Mouse (Mus musculus): ENCODE data around the gene Speg. TPM values are rescaled to one million over a fixed set of nuclear protein-coding genes. Genes with fewer than 3 reads are reported as not detected.

The Speg gene
- polyA plus RNA-seq, 1 experiment from 2014 or later: 15.9 TPM

- no peaks in the 10 kb centered on the region for H3K9me3 ChIP-seq
Observed at GRCm38 (mm10) chr1:75480735-75481134, 105.6 kb downstream of the Speg start.

More at GRCm38 (mm10) chr1:75480735-75481134, 105.6 kb downstream of the Speg start:
- no peak for ATAC-seq (ENCODE audit: low FRiP score)
- H3K4me3 ChIP-seq: peak overlapping the region; percentile 90
- H3K27me3 ChIP-seq: peaks cover 49% of the 10 kb centered on the region
- peaks cover 61% of the 10 kb centered on the region for H3K4me1 ChIP-seq (replicated peaks)
- H3K4me2 ChIP-seq: peak overlapping the region; percentile 86
- H3K9ac ChIP-seq: peak overlapping the region; percentile 94
- WGBS: 89% methylated on average over 7 of the region's 7 CpGs
- peaks cover 48% of the 10 kb centered on the region for H3K36me3 ChIP-seq
- H3K27ac ChIP-seq: no peak overlapping the region

Other genes starting within 250 kb of the Speg start
- gene Slc23a3, start 241.4 kb upstream of the Speg start, polyA plus RNA-seq (2015; fragmentation: Nextera tagmentation; extraction: Ambion mirVana): 0.09 TPM in 1 of 2 replicates, not detected in the other
- gene Cnppd1, start 232.6 kb upstream of the Speg start, polyA plus RNA-seq (2015; fragmentation: Nextera tagmentation; extraction: Ambion mirVana): 60.0 and 66.0 TPM in 2 replicates
- 106 and 114 TPM in 2 replicates for gene Retreg2, start 232.5 kb upstream of the Speg start, polyA plus RNA-seq (2015; fragmentation: Nextera tagmentation; extraction: Ambion mirVana)
- 40.8 and 43.2 TPM in 2 replicates for gene Zfand2b, start 206.7 kb upstream of the Speg start, polyA plus RNA-seq (2015; fragmentation: Nextera tagmentation; extraction: Ambion mirVana)
- gene Abcb6, start 194.9 kb upstream of the Speg start, polyA plus RNA-seq (2015; fragmentation: Nextera tagmentation; extraction: Ambion mirVana): 38.4 and 40.3 TPM in 2 replicates
- 23.4 and 24.5 TPM in 2 replicates for gene Ankzf1, start 183.1 kb upstream of the Speg start, polyA plus RNA-seq (2015; fragmentation: Nextera tagmentation; extraction: Ambion mirVana)
- gene Atg9a, start 183.1 kb upstream of the Speg start, polyA plus RNA-seq (2015; fragmentation: Nextera tagmentation; extraction: Ambion mirVana): 44.7 and 47.7 TPM in 2 replicates
- gene Glb1l, start 164.5 kb upstream of the Speg start, polyA plus RNA-seq (2015; fragmentation: Nextera tagmentation; extraction: Ambion mirVana): 19.9 and 22.5 TPM in 2 replicates
- gene Stk16, start 164.5 kb upstream of the Speg start, polyA plus RNA-seq (2015; fragmentation: Nextera tagmentation; extraction: Ambion mirVana): 138 and 145 TPM in 2 replicates
- gene Tuba4a, start 155.4 kb upstream of the Speg start, polyA plus RNA-seq (2015; fragmentation: Nextera tagmentation; extraction: Ambion mirVana): 6.5 and 7.1 TPM in 2 replicates
- not detected in 2 replicates for gene A630095N17Rik, start 143.2 kb upstream of the Speg start, polyA plus RNA-seq (2015; fragmentation: Nextera tagmentation; extraction: Ambion mirVana)
- 59.7 and 62.3 TPM in 2 replicates for gene Dnajb2, start 138.9 kb upstream of the Speg start, polyA plus RNA-seq (2015; fragmentation: Nextera tagmentation; extraction: Ambion mirVana)
- gene Ptprn, start 110.8 kb upstream of the Speg start, polyA plus RNA-seq (2015; fragmentation: Nextera tagmentation; extraction: Ambion mirVana): 15.6 and 17.6 TPM in 2 replicates
- 131 and 140 TPM in 2 replicates for gene Resp18, start 96.9 kb upstream of the Speg start, polyA plus RNA-seq (2015; fragmentation: Nextera tagmentation; extraction: Ambion mirVana)
- gene Dnpep, start 57.3 kb upstream of the Speg start, polyA plus RNA-seq (2015; fragmentation: Nextera tagmentation; extraction: Ambion mirVana): 161 and 170 TPM in 2 replicates
- gene Des, start 15.0 kb upstream of the Speg start, polyA plus RNA-seq (2015; fragmentation: Nextera tagmentation; extraction: Ambion mirVana): 1.8 and 2.9 TPM in 2 replicates
- 84.0 and 84.4 TPM in 2 replicates for gene Gmppa, start 60.6 kb downstream of the Speg start, polyA plus RNA-seq (2015; fragmentation: Nextera tagmentation; extraction: Ambion mirVana)
- 25.9 and 29.3 TPM in 2 replicates for gene Asic4, start 75.1 kb downstream of the Speg start, polyA plus RNA-seq (2015; fragmentation: Nextera tagmentation; extraction: Ambion mirVana)
- 32.4 and 33.8 TPM in 2 replicates for gene Chpf, start 104.0 kb downstream of the Speg start, polyA plus RNA-seq (2015; fragmentation: Nextera tagmentation; extraction: Ambion mirVana)
- 43.7 and 45.0 TPM in 2 replicates for gene Tmem198, start 104.2 kb downstream of the Speg start, polyA plus RNA-seq (2015; fragmentation: Nextera tagmentation; extraction: Ambion mirVana)
- gene Obsl1, start 131.2 kb downstream of the Speg start, polyA plus RNA-seq (2015; fragmentation: Nextera tagmentation; extraction: Ambion mirVana): 21.0 and 22.8 TPM in 2 replicates
- 11.5 and 11.7 TPM in 2 replicates for gene Inha, start 131.8 kb downstream of the Speg start, polyA plus RNA-seq (2015; fragmentation: Nextera tagmentation; extraction: Ambion mirVana)
- gene Stk11ip, start 146.2 kb downstream of the Speg start, polyA plus RNA-seq (2015; fragmentation: Nextera tagmentation; extraction: Ambion mirVana): 18.6 and 20.7 TPM in 2 replicates
- gene Slc4a3, start 171.0 kb downstream of the Speg start, polyA plus RNA-seq (2015; fragmentation: Nextera tagmentation; extraction: Ambion mirVana): 50.4 and 50.9 TPM in 2 replicates